Mouse (Mus musculus): Measurements from ENCODE around the gene Orc3. TPM values are rescaled to one million over a fixed set of nuclear protein-coding genes. Genes with fewer than 3 reads are reported as not detected.

The Orc3 gene
- total RNA-seq (2023) = 31.8 and 38.9 TPM in 2 replicates

GRCm38 (mm10) chr4:34614630-34615094 is at the start of gene Orc3, which contains the start of gene Rars2:
Orc3 (minus strand) TSS chr4:34614944.
Rars2 (plus strand) TSS chr4:34614957.

GRCm38 (mm10) chr4:34550748-34551097 is 64.0 kb downstream of the Orc3 start, which contains the start of gene Akirin2:
Akirin2 (plus strand) TSS chr4:34550937.

Other genes with a start within 250 kb of the Orc3 start
- 44.5 and 56.9 TPM in 2 replicates for gene Akirin2, start 64.0 kb downstream of the Orc3 start, total RNA-seq (2023)
- gene Rars2, start within 50 bp of the Orc3 start, total RNA-seq (2023) = 6.0 and 6.6 TPM in 2 replicates
- 5.2 and 9.2 TPM in 2 replicates for gene Slc35a1, start 72.5 kb upstream of the Orc3 start, total RNA-seq (2023)
- not detected in 2 replicates for gene Cfap206, start 115.3 kb upstream of the Orc3 start, total RNA-seq (2023)
- gene Gm136, start 141.3 kb upstream of the Orc3 start, total RNA-seq (2023) = not detected in 2 replicates
- gene Smim8, start 163.5 kb upstream of the Orc3 start, total RNA-seq (2023) = 6.6 and 7.5 TPM in 2 replicates

All from neutrophil, adult 65 days (primary cell).